21 mouse cellular contexts compared by ENCODE assay signal in the genomic region with DNA sequence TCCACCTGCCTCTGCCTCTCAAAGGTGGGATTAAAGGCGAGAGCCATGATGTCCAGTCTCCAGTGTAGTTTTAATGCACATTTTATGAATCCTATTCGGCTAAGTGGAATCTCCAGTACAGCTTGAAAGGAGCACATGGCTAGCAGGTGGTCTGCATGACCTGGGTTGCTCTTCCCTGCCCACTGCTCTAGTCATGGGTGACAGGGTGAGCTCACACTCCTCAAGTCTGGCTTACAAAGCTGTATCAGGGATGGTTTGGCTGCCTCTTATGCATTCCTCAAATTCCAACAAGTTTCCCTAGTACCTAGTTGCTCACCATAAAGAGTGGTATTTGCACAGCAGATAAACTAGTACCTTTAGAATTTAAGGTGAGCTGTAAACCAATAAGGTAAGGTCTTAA. TPM values are rescaled to one million over a fixed set of nuclear protein-coding genes. Genes with fewer than 3 reads are reported as not detected.
A peak's percentile ranks its signal among the peaks of the same experiment; 100 is the strongest.
DNase-seq lines count a peak whose midpoint lies in the region; ATAC-seq and TF ChIP-seq lines count a peak whose summit lies in the region.
"Had no signal": no experiment of that assay in that cellular context is flagged by ENCODE, and none has a peak within 500 bp of the region (broad histone marks: within the 10 kb centered on the region; RNA-seq: fewer than 3 reads in every experiment).

No protein-coding gene starts in this region.

- TF ChIP-seq CTCF in lung, postnatal 0 days (IDR thresholded peaks at IDR 0.05): no peak
- TF ChIP-seq CTCF in lung, adult 2 months (IDR thresholded peaks at IDR 0.05; ENCODE audit: insufficient read depth, low read length): no peak

- no peaks in the 10 kb centered on the region for H3K9me3 ChIP-seq in limb, embryonic 12.5 days
- no peaks in the 10 kb centered on the region for H3K9me3 ChIP-seq in limb, embryonic 10.5 days (replicated peaks)
- H3K9me3 ChIP-seq in lung, postnatal 0 days (ENCODE audit: low read length): no peaks in the 10 kb centered on the region
- H3K9me3 ChIP-seq in hindbrain, embryonic 12.5 days (replicated peaks): no peaks in the 10 kb centered on the region
- H3K9me3 ChIP-seq: embryonic facial prominence, embryonic 13.5 days; forebrain, embryonic 12.5 days; G1E; heart, embryonic 13.5 days had no signal

- H3K4me3 ChIP-seq in limb, embryonic 12.5 days (replicated peaks): no peak overlapping the region
- no peak overlapping the region for H3K4me3 ChIP-seq in limb, embryonic 10.5 days
- H3K4me3 ChIP-seq in lung, postnatal 0 days (ENCODE audit: low read depth, low read length): no peak overlapping the region
- no peak overlapping the region for H3K4me3 ChIP-seq in lung, adult 2 months (replicated peaks; ENCODE audit: extremely low read depth, low read depth, low read length)
- no peak overlapping the region for H3K4me3 ChIP-seq in hindbrain, embryonic 12.5 days
- H3K4me3 ChIP-seq: embryonic facial prominence, embryonic 13.5 days; forebrain, embryonic 12.5 days; heart, embryonic 13.5 days had no signal

- no peak for ATAC-seq in limb, embryonic 12.5 days (ENCODE audit: insufficient number of reproducible peaks, insufficient read depth, low FRiP score, low TSS enrichment, low read depth)
- ATAC-seq in lung, postnatal 0 days: peak; percentile 57; the same call in 1 of the 2 replicates
- no peak for ATAC-seq in hindbrain, embryonic 12.5 days (ENCODE audit: low FRiP score)
- ATAC-seq: CD4-positive, CD25-positive, alpha-beta regulatory T cell, adult 4 months; forebrain, embryonic 16.5 days had no signal

- 79% methylated on average over 2 of the region's 2 CpGs for WGBS in limb, embryonic 12.5 days
- 86% methylated on average over 2 of the region's 2 CpGs for WGBS in limb, embryonic 10.5 days
- WGBS in lung, postnatal 0 days: 72% methylated on average over 2 of the region's 2 CpGs
- 63% methylated on average over 2 of the region's 2 CpGs for WGBS in lung, adult 2 months
- 96% methylated on average over 2 of the region's 2 CpGs for WGBS in hindbrain, embryonic 12.5 days

- H3K4me1 ChIP-seq in limb, embryonic 12.5 days (replicated peaks): peaks cover 8% of the 10 kb centered on the region; the same call in 1 of the 2 replicates
- H3K4me1 ChIP-seq in limb, embryonic 10.5 days: 0 out of 2 replicates have a peak, but pooled peaks cover 6% of the 10 kb centered on the region
- H3K4me1 ChIP-seq in lung, postnatal 0 days (ENCODE audit: insufficient read depth, low read depth, low read length): no peaks in the 10 kb centered on the region
- H3K4me1 ChIP-seq in lung, adult 2 months (ENCODE audit: control insufficient read depth, insufficient read depth, low read length): no peaks in the 10 kb centered on the region; the same call in 1 of the 2 replicates
- no peaks in the 10 kb centered on the region for H3K4me1 ChIP-seq in hindbrain, embryonic 12.5 days
- H3K4me1 ChIP-seq: embryonic facial prominence, embryonic 13.5 days; forebrain, embryonic 12.5 days had no signal

- peak overlapping the region; percentile 41; the same call in 1 of the 2 replicates for H3K27ac ChIP-seq in limb, embryonic 12.5 days
- H3K27ac ChIP-seq in limb, embryonic 10.5 days: no peak overlapping the region
- no peak overlapping the region for H3K27ac ChIP-seq in lung, postnatal 0 days (ENCODE audit: low read length)
- no peak overlapping the region for H3K27ac ChIP-seq in hindbrain, embryonic 12.5 days
- H3K27ac ChIP-seq: embryonic facial prominence, embryonic 13.5 days; forebrain, embryonic 12.5 days; heart, embryonic 13.5 days; hindbrain, embryonic 14.5 days had no signal

- H3K9ac ChIP-seq in limb, embryonic 12.5 days (replicated peaks): no peak overlapping the region
- no peak overlapping the region for H3K9ac ChIP-seq in lung, postnatal 0 days (replicated peaks; ENCODE audit: low read depth)
- H3K9ac ChIP-seq in hindbrain, embryonic 12.5 days: no peak overlapping the region
- H3K9ac ChIP-seq: embryonic facial prominence, embryonic 13.5 days; forebrain, embryonic 12.5 days; heart, embryonic 13.5 days; hindbrain, embryonic 14.5 days had no signal

- TF ChIP-seq EP300 in lung, postnatal 0 days (IDR thresholded peaks at IDR 0.05): no peak

- peaks cover 28% of the 10 kb centered on the region for H3K36me3 ChIP-seq in limb, embryonic 12.5 days
- peaks cover 24% of the 10 kb centered on the region for H3K36me3 ChIP-seq in limb, embryonic 10.5 days
- H3K36me3 ChIP-seq in lung, postnatal 0 days (ENCODE audit: insufficient read depth, low read length): peaks cover 6% of the 10 kb centered on the region
- peaks cover 22% of the 10 kb centered on the region for H3K36me3 ChIP-seq in hindbrain, embryonic 12.5 days

- H3K27me3 ChIP-seq in limb, embryonic 12.5 days: no peaks in the 10 kb centered on the region
- no peaks in the 10 kb centered on the region for H3K27me3 ChIP-seq in limb, embryonic 10.5 days (ENCODE audit: low read depth, poor library complexity, severe bottlenecking)
- no peaks in the 10 kb centered on the region for H3K27me3 ChIP-seq in lung, postnatal 0 days (replicated peaks; ENCODE audit: insufficient read depth, low read length)
- H3K27me3 ChIP-seq in hindbrain, embryonic 12.5 days: no peaks in the 10 kb centered on the region
- H3K27me3 ChIP-seq: embryonic facial prominence, embryonic 13.5 days; forebrain, embryonic 12.5 days; heart, embryonic 13.5 days had no signal

- H3K4me2 ChIP-seq in limb, embryonic 12.5 days: no peak overlapping the region
- H3K4me2 ChIP-seq in lung, postnatal 0 days (replicated peaks; ENCODE audit: low read depth, low read length): no peak overlapping the region
- no peak overlapping the region for H3K4me2 ChIP-seq in hindbrain, embryonic 12.5 days (replicated peaks)
- H3K4me2 ChIP-seq: embryonic facial prominence, embryonic 13.5 days; forebrain, embryonic 12.5 days; heart, embryonic 13.5 days; hindbrain, embryonic 14.5 days had no signal

- no peak for TF ChIP-seq POLR2A in lung, adult 2 months (IDR thresholded peaks at IDR 0.05; ENCODE audit: borderline replicate concordance, extremely low read depth, low read depth, low read length)

- DNase-seq in limb, embryonic 10.5 days (ENCODE audit: low spot score): no peak
- DNase-seq in lung, postnatal 0 days (ENCODE audit: low spot score): peak; percentile 32
- DNase-seq in lung, adult 2 months: no peak
- DNase-seq in NIH3T3 (ENCODE audit: low read depth): peak; percentile 22
- DNase-seq: adrenal gland, adult 2 months; adrenal gland, postnatal 25 days; B cell, adult 2 months; cerebellum, adult 18-20 months; cerebellum, adult 9-11 months; cerebellum, postnatal 36 days; gastrocnemius, postnatal 10 days; heart, postnatal 10 days had no signal

RNA-seq across cellular contexts. Expression of a gene that starts 19.9 kb away (rescaled TPM):
- 3.8 and 4.1 TPM in 2 replicates for polyA plus RNA-seq in limb, embryonic 12.5 days (2016; fragmentation: Nextera tagmentation; extraction: Ambion mirVana)
- 3.8 and 4.4 TPM in 2 replicates for polyA plus RNA-seq in limb, embryonic 10.5 days (2016; fragmentation: Nextera tagmentation; extraction: Ambion mirVana)
- 19.7 and 20.6 TPM in 2 replicates for polyA plus RNA-seq in lung, postnatal 0 days (2015; fragmentation: Nextera tagmentation; extraction: Ambion mirVana)
- 7.1 and 11.6 TPM in 2 replicates for polyA plus RNA-seq in lung, adult 2 months (2012; rRNA removed)
- polyA plus RNA-seq in hindbrain, embryonic 12.5 days (2016; fragmentation: Nextera tagmentation; extraction: Ambion mirVana): 11.8 and 12.5 TPM in 2 replicates

RNA-seq across cellular contexts. Expression of a gene that starts 39.2 kb away (rescaled TPM):
- polyA plus RNA-seq in limb, embryonic 12.5 days (2016; fragmentation: Nextera tagmentation; extraction: Ambion mirVana): 13.4 and 14.2 TPM in 2 replicates
- 16.4 and 18.5 TPM in 2 replicates for polyA plus RNA-seq in limb, embryonic 10.5 days (2016; fragmentation: Nextera tagmentation; extraction: Ambion mirVana)
- polyA plus RNA-seq in lung, postnatal 0 days (2015; fragmentation: Nextera tagmentation; extraction: Ambion mirVana): 19.1 and 20.3 TPM in 2 replicates
- polyA plus RNA-seq in lung, adult 2 months (2012; rRNA removed): 58.1 and 60.8 TPM in 2 replicates
- polyA plus RNA-seq in hindbrain, embryonic 12.5 days (2016; fragmentation: Nextera tagmentation; extraction: Ambion mirVana): 8.6 and 8.8 TPM in 2 replicates

Comparison
In these comparisons a context has a peak if more than half of its experiments do, and no peak if none do; other contexts are left out.
1. DNase-seq: peak in lung, postnatal 0 days (single experiment) and NIH3T3 (single experiment); none in limb, embryonic 10.5 days (single experiment) and lung, adult 2 months (single experiment).